Mouse (Mus musculus): ENCODE measurements around the gene Wdr27. TPM values are rescaled to one million over a fixed set of nuclear protein-coding genes. Genes with fewer than 3 reads are reported as not detected.
"Not testable (repeated sequence)": the region's sequence is repeated elsewhere in the genome, so short reads cannot be mapped to it uniquely, and the experiment has no call there.

Gene Wdr27
- polyA plus RNA-seq, 1 experiment from 2014 or later: 5.8 TPM

- 87% methylated on average over 5 of the region's 5 CpGs for WGBS
- Histone ChIP-seq H3K9me3 (no peaks in the 10 kb centered on the region), H3K4me3 (no peak overlapping the region), H3K27ac (no peak overlapping the region), H3K9ac (no peak overlapping the region), H3K4me2 (replicated peaks) (no peak overlapping the region), H3K36me3 (peaks cover 13% of the 10 kb centered on the region), H3K4me1 (peaks cover 7% of the 10 kb centered on the region), H3K27me3 (no peaks in the 10 kb centered on the region)
- no peak for ATAC-seq (ENCODE audit: insufficient number of reproducible peaks, insufficient read depth, low FRiP score, low TSS enrichment)
These were observed 15.8 kb upstream of the Wdr27 start for GRCm38 (mm10) chr17:14958686-14959327.

- Histone ChIP-seq H3K9ac (no peak overlapping the region), H3K27ac (no peak overlapping the region), H3K4me3 (no peak overlapping the region), H3K4me1 (0 out of 2 replicates have a peak, but pooled peaks cover under 1% of the 10 kb centered on the region), H3K27me3 (no peaks in the 10 kb centered on the region), H3K36me3 (peaks cover 50% of the 10 kb centered on the region), H3K9me3 (no peaks in the 10 kb centered on the region), H3K4me2 (replicated peaks) (no peak overlapping the region)
- WGBS: 90% methylated on average over 8 of the region's 8 CpGs
- ATAC-seq (ENCODE audit: insufficient number of reproducible peaks, insufficient read depth, low FRiP score, low TSS enrichment): no peak
These were observed 10.5 kb upstream of the Wdr27 start for GRCm38 (mm10) chr17:14953452-14953851.

- no peaks in the 10 kb centered on the region for H3K9me3 ChIP-seq
- H3K27me3 ChIP-seq: no peaks in the 10 kb centered on the region
- no peak overlapping the region for H3K4me2 ChIP-seq (replicated peaks)
- peaks cover 71% of the 10 kb centered on the region for H3K36me3 ChIP-seq
- no peak for ATAC-seq (ENCODE audit: insufficient number of reproducible peaks, insufficient read depth, low FRiP score, low TSS enrichment)
- H3K9ac ChIP-seq: no peak overlapping the region
- WGBS: 86% methylated on average over 7 of the region's 7 CpGs
- no peak overlapping the region for H3K4me3 ChIP-seq
- no peak overlapping the region for H3K27ac ChIP-seq
- peaks cover 3% of the 10 kb centered on the region for H3K4me1 ChIP-seq
These were observed 6.3 kb upstream of the Wdr27 start for GRCm38 (mm10) chr17:14949161-14949827.

- 88% methylated on average over 1 of the region's 1 CpGs for WGBS
- Histone ChIP-seq H3K9ac (no peak overlapping the region), H3K4me2 (replicated peaks) (peak overlapping the region; percentile 95), H3K27ac (no peak overlapping the region), H3K36me3 (peaks cover 33% of the 10 kb centered on the region), H3K4me1 (peaks cover 16% of the 10 kb centered on the region), H3K9me3 (no peaks in the 10 kb centered on the region), H3K4me3 (no peak overlapping the region), H3K27me3 (no peaks in the 10 kb centered on the region)
- ATAC-seq (ENCODE audit: insufficient number of reproducible peaks, insufficient read depth, low FRiP score, low TSS enrichment): no peak
These were observed 1.6 kb upstream of the Wdr27 start for GRCm38 (mm10) chr17:14944551-14944950.

DNA sequence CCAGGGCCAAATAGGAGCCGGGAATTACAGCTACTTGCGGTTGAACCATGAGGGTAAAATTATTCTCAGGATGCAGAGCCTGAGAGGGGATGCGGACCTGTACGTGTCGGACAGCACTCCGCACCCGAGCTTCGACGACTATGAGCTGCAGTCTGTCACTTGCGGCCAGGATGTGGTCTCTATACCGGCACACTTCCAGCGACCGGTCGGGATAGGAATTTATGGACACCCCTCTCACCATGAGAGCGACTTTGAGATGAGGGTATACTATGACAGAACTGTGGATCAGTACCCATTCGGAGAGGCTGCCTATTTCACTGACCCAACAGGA is 736 bp upstream of the Wdr27 start:
- Histone ChIP-seq H3K9me3 (no peaks in the 10 kb centered on the region), H3K36me3 (peaks cover 27% of the 10 kb centered on the region; the same call in 1 of the 2 replicates), H3K27ac (peak overlapping the region; percentile 80; the same call in 1 of the 2 replicates), H3K4me2 (replicated peaks) (peak overlapping the region; percentile 95), H3K4me3 (peak overlapping the region; percentile 87), H3K9ac (peak overlapping the region; percentile 83), H3K4me1 (peaks cover 16% of the 10 kb centered on the region), H3K27me3 (no peaks in the 10 kb centered on the region)
- WGBS: 25% methylated on average over 16 of the region's 16 CpGs
- ATAC-seq (ENCODE audit: insufficient number of reproducible peaks, insufficient read depth, low FRiP score, low TSS enrichment): peak; percentile 1; the same call in 1 of the 2 replicates

- Histone ChIP-seq H3K4me1 (peaks cover 16% of the 10 kb centered on the region), H3K36me3 (peaks cover 19% of the 10 kb centered on the region; the same call in 1 of the 2 replicates), H3K4me2 (replicated peaks) (peak overlapping the region; percentile 95), H3K9ac (peak overlapping the region; percentile 83), H3K4me3 (peak overlapping the region; percentile 87)
- not testable (repeated sequence) for H3K9me3 ChIP-seq; H3K27me3 ChIP-seq; ATAC-seq (ENCODE audit: insufficient number of reproducible peaks, insufficient read depth, low FRiP score, low TSS enrichment); H3K27ac ChIP-seq
- WGBS: 64% methylated on average over 6 of the region's 6 CpGs
These were observed 777 bp downstream of the Wdr27 start for GRCm38 (mm10) chr17:14942181-14942580.

- no peak overlapping the region for H3K9ac ChIP-seq
- no peak overlapping the region for H3K4me2 ChIP-seq (replicated peaks)
- no peak overlapping the region for H3K4me3 ChIP-seq
- no peaks in the 10 kb centered on the region for H3K36me3 ChIP-seq
- no peaks in the 10 kb centered on the region for H3K4me1 ChIP-seq
- H3K27me3 ChIP-seq: no peaks in the 10 kb centered on the region
- no peaks in the 10 kb centered on the region for H3K9me3 ChIP-seq
- 73% methylated on average over 5 of the region's 5 CpGs for WGBS
- H3K27ac ChIP-seq: no peak overlapping the region
- no peak for ATAC-seq (ENCODE audit: insufficient number of reproducible peaks, insufficient read depth, low FRiP score, low TSS enrichment)
These were observed 6.9 kb downstream of the Wdr27 start for GRCm38 (mm10) chr17:14935841-14936605.

GRCm38 (mm10) chr17:14935280-14935679 is 7.7 kb downstream of the Wdr27 start:
- H3K4me1 ChIP-seq; ATAC-seq (ENCODE audit: insufficient number of reproducible peaks, insufficient read depth, low FRiP score, low TSS enrichment); H3K4me2 ChIP-seq (replicated peaks); H3K9me3 ChIP-seq; H3K27ac ChIP-seq; H3K9ac ChIP-seq; H3K4me3 ChIP-seq; H3K36me3 ChIP-seq; H3K27me3 ChIP-seq: not testable (repeated sequence)
- 84% methylated on average over 14 of the region's 14 CpGs for WGBS

DNA sequence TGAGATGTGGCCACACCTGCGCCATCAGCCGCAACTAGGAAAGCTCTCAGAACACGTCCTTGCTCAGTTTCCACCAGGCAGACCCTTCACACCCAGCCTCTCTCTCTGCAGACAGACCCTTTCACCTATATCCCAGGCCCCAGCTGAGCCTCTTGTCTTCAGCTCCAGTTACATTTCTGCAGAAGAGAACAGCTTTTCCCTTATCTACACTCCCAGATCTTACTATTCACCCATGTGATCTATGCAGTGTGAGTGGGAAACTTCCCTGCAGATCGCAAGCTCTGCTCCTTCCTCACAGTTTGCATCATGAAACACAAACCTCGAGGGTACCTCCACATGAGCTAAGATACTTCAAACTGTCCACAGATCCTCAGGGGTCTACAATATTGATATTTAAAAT is 11.5 kb downstream of the Wdr27 start:
- Histone ChIP-seq H3K4me2 (replicated peaks) (no peak overlapping the region), H3K9ac (no peak overlapping the region), H3K36me3 (no peaks in the 10 kb centered on the region), H3K27me3 (no peaks in the 10 kb centered on the region), H3K4me1 (no peaks in the 10 kb centered on the region), H3K27ac (no peak overlapping the region), H3K9me3 (no peaks in the 10 kb centered on the region), H3K4me3 (no peak overlapping the region)
- WGBS: 81% methylated on average over 5 of the region's 5 CpGs
- no peak for ATAC-seq (ENCODE audit: insufficient number of reproducible peaks, insufficient read depth, low FRiP score, low TSS enrichment)

DNA sequence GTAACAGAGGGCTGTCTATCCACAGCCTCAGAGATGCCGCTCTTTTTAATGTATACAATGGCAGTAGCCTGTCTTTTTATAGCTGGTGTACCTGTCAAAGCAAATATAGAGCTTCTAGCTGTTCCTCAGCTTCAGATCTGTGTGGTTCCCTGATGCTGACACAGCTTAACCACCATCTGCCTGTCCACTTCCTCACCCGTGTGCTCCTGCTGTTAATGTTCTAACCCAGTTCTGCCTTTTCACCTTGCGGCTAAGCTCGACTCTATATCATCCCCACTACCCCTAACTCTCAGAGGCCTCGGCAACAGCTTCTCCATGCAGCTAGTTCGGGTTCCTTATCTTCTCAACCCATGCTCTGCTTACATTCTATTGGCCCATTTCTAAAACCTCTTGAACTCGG is 12.3 kb downstream of the Wdr27 start:
- Histone ChIP-seq H3K27me3 (no peaks in the 10 kb centered on the region), H3K27ac (no peak overlapping the region), H3K9ac (no peak overlapping the region), H3K4me2 (replicated peaks) (no peak overlapping the region), H3K36me3 (no peaks in the 10 kb centered on the region), H3K4me1 (no peaks in the 10 kb centered on the region), H3K9me3 (no peaks in the 10 kb centered on the region), H3K4me3 (no peak overlapping the region)
- no peak for ATAC-seq (ENCODE audit: insufficient number of reproducible peaks, insufficient read depth, low FRiP score, low TSS enrichment)
- 83% methylated on average over 7 of the region's 7 CpGs for WGBS

GRCm38 (mm10) chr17:14928631-14929030 is 14.3 kb downstream of the Wdr27 start:
- Histone ChIP-seq H3K36me3 (no peaks in the 10 kb centered on the region), H3K4me1 (no peaks in the 10 kb centered on the region), H3K27me3 (no peaks in the 10 kb centered on the region), H3K27ac (no peak overlapping the region), H3K9ac (no peak overlapping the region), H3K9me3 (no peaks in the 10 kb centered on the region), H3K4me3 (no peak overlapping the region), H3K4me2 (replicated peaks) (no peak overlapping the region)
- no peak for ATAC-seq (ENCODE audit: insufficient number of reproducible peaks, insufficient read depth, low FRiP score, low TSS enrichment)
- WGBS: 69% methylated on average over 5 of the region's 5 CpGs

Data from embryonic facial prominence, embryonic 12.5 days (tissue).